Comparison of ENCODE assay signal across 8 mouse cellular contexts in the genomic region with DNA sequence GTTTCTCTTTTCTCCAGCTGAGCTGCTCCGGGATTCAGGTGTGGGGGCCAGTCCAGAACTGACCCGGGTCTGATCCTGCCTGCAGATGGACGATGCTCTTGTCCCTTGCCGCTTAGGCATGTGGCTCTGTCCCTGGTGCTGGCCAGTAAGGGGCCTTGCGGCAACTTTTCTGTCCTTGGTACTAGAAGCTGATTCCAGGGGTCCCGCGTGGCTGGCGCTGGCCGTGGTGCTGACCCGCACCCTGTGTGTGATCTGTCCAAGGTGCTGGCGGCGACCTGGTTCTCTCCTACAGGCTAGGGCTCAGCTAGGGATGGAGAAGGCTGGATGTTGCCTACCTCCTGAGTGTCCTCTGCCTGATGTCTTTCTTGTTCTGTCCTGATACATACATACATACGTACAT. TPM values are rescaled to one million over a fixed set of nuclear protein-coding genes. Genes with fewer than 3 reads are reported as not detected.
DNase-seq lines count a peak whose midpoint lies in the region; ATAC-seq lines count a peak whose summit lies in the region.

No protein-coding gene starts in this region.

- 13% methylated on average over 13 of the region's 13 CpGs for WGBS in kidney, embryonic 14.5 days
- WGBS in midbrain, embryonic 13.5 days, result 33% methylated on average over 13 of the region's 13 CpGs

- no peak overlapping the region for H3K4me2 ChIP-seq in kidney, embryonic 14.5 days (replicated peaks; ENCODE audit: low read depth, low read length)
- H3K4me2 ChIP-seq in midbrain, embryonic 13.5 days (replicated peaks), result no peak overlapping the region

- H3K4me1 ChIP-seq in kidney, embryonic 14.5 days (ENCODE audit: control insufficient read depth, insufficient read depth, low read length), result no peaks in the 10 kb centered on the region
- H3K4me1 ChIP-seq in midbrain, embryonic 13.5 days (replicated peaks), result no peaks in the 10 kb centered on the region

- H3K9ac ChIP-seq in kidney, embryonic 14.5 days (ENCODE audit: low read depth, low read length), result no peak overlapping the region
- no peak overlapping the region for H3K9ac ChIP-seq in midbrain, embryonic 13.5 days (replicated peaks)

- no peak for DNase-seq in kidney, adult 9 months
- peak; percentile 31 for DNase-seq in adrenal gland, adult 8-10 months
- DNase-seq in heart, postnatal 10 days, result peak; percentile 67 to 81
- no peak for DNase-seq in layer of hippocampus, adult 8-10 months (ENCODE audit: low spot score in 2 of 2)
- DNase-seq in left cerebral cortex, postnatal 25 days (ENCODE audit: low spot score in 2 of 2), result no peak

- peaks cover 44% of the 10 kb centered on the region for H3K36me3 ChIP-seq in kidney, embryonic 14.5 days (ENCODE audit: control insufficient read depth, insufficient read depth, low read length)
- peaks cover 79% of the 10 kb centered on the region for H3K36me3 ChIP-seq in midbrain, embryonic 13.5 days

- peak; percentile 74 for ATAC-seq in kidney, embryonic 14.5 days (ENCODE audit: low FRiP score, low TSS enrichment)
- peak; percentile 32; the same call in 1 of the 2 replicates for ATAC-seq in megakaryocyte-erythroid progenitor cell, adult 5-6 weeks (replicated peaks; ENCODE audit: low FRiP score, low TSS enrichment, poor library complexity, severe bottlenecking)
- no peak for ATAC-seq in midbrain, embryonic 13.5 days

- no peak overlapping the region for H3K4me3 ChIP-seq in kidney, embryonic 14.5 days (ENCODE audit: low read length)
- H3K4me3 ChIP-seq in midbrain, embryonic 13.5 days (replicated peaks), result no peak overlapping the region

- intact Hi-C loops in heart, postnatal 10 days (cut with DNase I), result loop anchor here (10.0 kb wide), 1 partner anchor 245 kb away; a partner anchor contains a TSS
- intact Hi-C loops in left cerebral cortex, postnatal 25 days (cut with DNase I), result no loop called here

- H3K27ac ChIP-seq in kidney, embryonic 14.5 days (ENCODE audit: low read depth, low read length), result no peak overlapping the region
- H3K27ac ChIP-seq in midbrain, embryonic 13.5 days, result no peak overlapping the region

- no peaks in the 10 kb centered on the region for H3K27me3 ChIP-seq in kidney, embryonic 14.5 days (ENCODE audit: control insufficient read depth, insufficient read depth, low read length)
- no peaks in the 10 kb centered on the region for H3K27me3 ChIP-seq in midbrain, embryonic 13.5 days

- H3K9me3 ChIP-seq in kidney, embryonic 14.5 days (ENCODE audit: control insufficient read depth, low read length), result no peaks in the 10 kb centered on the region
- no peaks in the 10 kb centered on the region for H3K9me3 ChIP-seq in midbrain, embryonic 13.5 days

RNA-seq across cellular contexts. Expression of a gene that starts 3.8 kb away (rescaled TPM):
- 0.14 and 0.38 TPM in 2 replicates for polyA plus RNA-seq in kidney, embryonic 14.5 days (2014; fragmentation: Nextera tagmentation; extraction: Ambion mirVana)
- 1 to 10 TPM in 1 of 4 experiments, under 1 TPM in 3; 0.46 to 1.2 (median 0.62) TPM for total RNA-seq in adrenal gland, adult 8-10 months (2022)
- under 1 TPM; 0.20 to 0.34 TPM for total RNA-seq in heart, postnatal 10 days (2021)
- 1.2 TPM in 1 of 2 replicates, not detected in the other for total RNA-seq in megakaryocyte-erythroid progenitor cell, adult 5-6 weeks (2014; fragmentation: Nextera tagmentation)
- 0.19 TPM in 1 of 2 replicates, not detected in the other for total RNA-seq in megakaryocyte-erythroid progenitor cell, adult 5-6 weeks (2017)
- under 1 TPM; 0.25 to 0.32 (median 0.31) TPM for total RNA-seq in layer of hippocampus, adult 8-10 months (2022)
- under 1 TPM; 0.27 to 0.32 TPM for total RNA-seq in left cerebral cortex, postnatal 25 days (2021)
- 0.80 and 0.83 TPM in 2 replicates for polyA plus RNA-seq in midbrain, embryonic 13.5 days (2015; fragmentation: Nextera tagmentation; extraction: Ambion mirVana)

RNA-seq across cellular contexts. Expression of a gene that starts 9.9 kb away (rescaled TPM):
- 11.1 and 18.8 TPM in 2 replicates for polyA plus RNA-seq in kidney, embryonic 14.5 days (2014; fragmentation: Nextera tagmentation; extraction: Ambion mirVana)
- total RNA-seq in adrenal gland, adult 8-10 months (2022), result 10 to 100 TPM; 16.4 to 29.0 (median 17.9) TPM
- 10 to 100 TPM in 1 of 2 experiments, 1 to 10 TPM in 1; 7.9 to 10.6 TPM for total RNA-seq in heart, postnatal 10 days (2021)
- 8.2 and 13.3 TPM in 2 replicates for total RNA-seq in megakaryocyte-erythroid progenitor cell, adult 5-6 weeks (2014; fragmentation: Nextera tagmentation)
- total RNA-seq in megakaryocyte-erythroid progenitor cell, adult 5-6 weeks (2017), result 6.4 and 8.2 TPM in 2 replicates
- total RNA-seq in layer of hippocampus, adult 8-10 months (2022), result 10 to 100 TPM; 27.8 to 41.9 (median 29.5) TPM
- total RNA-seq in left cerebral cortex, postnatal 25 days (2021), result 10 to 100 TPM; 25.5 to 31.8 TPM
- polyA plus RNA-seq in midbrain, embryonic 13.5 days (2015; fragmentation: Nextera tagmentation; extraction: Ambion mirVana), result 22.1 and 24.5 TPM in 2 replicates

RNA-seq across cellular contexts. Expression of a gene that starts 10.0 kb away (rescaled TPM):
- polyA plus RNA-seq in kidney, embryonic 14.5 days (2014; fragmentation: Nextera tagmentation; extraction: Ambion mirVana), result 73.1 and 74.6 TPM in 2 replicates
- total RNA-seq in adrenal gland, adult 8-10 months (2022), result 10 to 100 TPM; 32.3 to 34.6 (median 33.3) TPM
- total RNA-seq in heart, postnatal 10 days (2021), result 10 to 100 TPM; 16.6 to 20.9 TPM
- 49.7 and 65.3 TPM in 2 replicates for total RNA-seq in megakaryocyte-erythroid progenitor cell, adult 5-6 weeks (2014; fragmentation: Nextera tagmentation)
- total RNA-seq in megakaryocyte-erythroid progenitor cell, adult 5-6 weeks (2017), result 31.3 and 34.2 TPM in 2 replicates
- total RNA-seq in layer of hippocampus, adult 8-10 months (2022), result 10 to 100 TPM; 30.5 to 40.2 (median 35.9) TPM
- 10 to 100 TPM; 38.1 to 38.5 TPM for total RNA-seq in left cerebral cortex, postnatal 25 days (2021)
- polyA plus RNA-seq in midbrain, embryonic 13.5 days (2015; fragmentation: Nextera tagmentation; extraction: Ambion mirVana), result 85.3 and 88.6 TPM in 2 replicates

RNA-seq across cellular contexts. Expression of a gene that starts 12.1 kb away (rescaled TPM):
- 6.3 and 7.2 TPM in 2 replicates for polyA plus RNA-seq in kidney, embryonic 14.5 days (2014; fragmentation: Nextera tagmentation; extraction: Ambion mirVana)
- total RNA-seq in adrenal gland, adult 8-10 months (2022), result 100 to 1,000 TPM in 1 of 4 experiments, 10 to 100 TPM in 3; 69.6 to 110 (median 73.1) TPM
- 10 to 100 TPM; 35.3 to 36.0 TPM for total RNA-seq in heart, postnatal 10 days (2021)
- total RNA-seq in megakaryocyte-erythroid progenitor cell, adult 5-6 weeks (2014; fragmentation: Nextera tagmentation), result 24.2 and 49.5 TPM in 2 replicates
- total RNA-seq in megakaryocyte-erythroid progenitor cell, adult 5-6 weeks (2017), result 11.1 and 16.2 TPM in 2 replicates
- total RNA-seq in layer of hippocampus, adult 8-10 months (2022), result 10 to 100 TPM; 71.0 to 91.3 (median 82.6) TPM
- total RNA-seq in left cerebral cortex, postnatal 25 days (2021), result 10 to 100 TPM; 87.9 to 88.0 TPM
- 8.1 and 8.4 TPM in 2 replicates for polyA plus RNA-seq in midbrain, embryonic 13.5 days (2015; fragmentation: Nextera tagmentation; extraction: Ambion mirVana)

RNA-seq across cellular contexts. Expression of a gene that starts 19.8 kb away (rescaled TPM):
- polyA plus RNA-seq in kidney, embryonic 14.5 days (2014; fragmentation: Nextera tagmentation; extraction: Ambion mirVana), result 72.1 and 75.1 TPM in 2 replicates
- total RNA-seq in adrenal gland, adult 8-10 months (2022), result 10 to 100 TPM; 45.1 to 93.9 (median 66.8) TPM
- total RNA-seq in heart, postnatal 10 days (2021), result 10 to 100 TPM; 66.0 to 66.1 TPM
- total RNA-seq in megakaryocyte-erythroid progenitor cell, adult 5-6 weeks (2014; fragmentation: Nextera tagmentation), result not detected in 2 replicates
- not detected in 2 replicates for total RNA-seq in megakaryocyte-erythroid progenitor cell, adult 5-6 weeks (2017)
- 10 to 100 TPM in 2 of 4 experiments, 1 to 10 TPM in 2; 7.4 to 10.9 (median 9.6) TPM for total RNA-seq in layer of hippocampus, adult 8-10 months (2022)
- total RNA-seq in left cerebral cortex, postnatal 25 days (2021), result 1 to 10 TPM; 7.0 to 8.4 TPM
- polyA plus RNA-seq in midbrain, embryonic 13.5 days (2015; fragmentation: Nextera tagmentation; extraction: Ambion mirVana), result 17.9 and 22.2 TPM in 2 replicates

Comparison
In these comparisons a context has a peak if more than half of its experiments do, and no peak if none do; other contexts are left out.
1. DNase-seq: peak in adrenal gland, adult 8-10 months (single experiment) and heart, postnatal 10 days (2 of 2); none in kidney, adult 9 months (single experiment), layer of hippocampus, adult 8-10 months (0 of 2) and left cerebral cortex, postnatal 25 days (0 of 2).